Mouse (Mus musculus) forelimb bud, embryonic 11.5 days (tissue): Measurements from ENCODE around the gene Ccdc134.

Source experiments
- DNase-seq: peaks from one replicate; pipeline ENCODE4 v3.0.0-alpha.2; 2012; ENCODE audit warnings: low read depth, low spot score

Ccdc134 gene

GRCm38 (mm10) chr15:82148510-82148911 lies 20.8 kb downstream of the Ccdc134 start:
- DNase-seq = no peak

- no peak for DNase-seq
Measured at GRCm38 (mm10) chr15:82150042-82150441, 22.3 kb downstream of the Ccdc134 start.

GRCm38 (mm10) chr15:82151176-82151575 lies 23.5 kb downstream of the Ccdc134 start:
- DNase-seq = no peak

- no peak for DNase-seq
Measured at GRCm38 (mm10) chr15:82152022-82152421, 24.3 kb downstream of the Ccdc134 start.

DNA sequence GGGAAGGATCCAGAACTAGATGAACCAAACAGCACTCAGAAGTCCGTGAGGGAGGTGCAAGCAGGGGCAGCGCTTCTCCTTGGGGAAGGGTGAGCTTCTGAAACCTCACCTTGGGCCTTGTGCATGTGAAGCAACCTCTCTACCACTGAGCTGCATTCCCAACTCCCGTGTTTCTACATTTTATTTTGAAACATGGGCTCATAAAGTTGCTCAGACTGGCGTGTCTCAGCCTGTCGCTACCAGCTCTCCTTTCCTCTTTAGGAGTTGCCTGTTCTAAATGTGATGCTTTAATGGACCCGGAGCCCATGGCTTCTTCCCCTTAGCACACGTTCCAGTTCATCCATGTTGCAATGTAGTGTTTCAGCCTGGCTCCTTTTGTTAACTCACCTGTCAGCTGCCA lies 24.7 kb downstream of the Ccdc134 start:
- no peak for DNase-seq

DNA sequence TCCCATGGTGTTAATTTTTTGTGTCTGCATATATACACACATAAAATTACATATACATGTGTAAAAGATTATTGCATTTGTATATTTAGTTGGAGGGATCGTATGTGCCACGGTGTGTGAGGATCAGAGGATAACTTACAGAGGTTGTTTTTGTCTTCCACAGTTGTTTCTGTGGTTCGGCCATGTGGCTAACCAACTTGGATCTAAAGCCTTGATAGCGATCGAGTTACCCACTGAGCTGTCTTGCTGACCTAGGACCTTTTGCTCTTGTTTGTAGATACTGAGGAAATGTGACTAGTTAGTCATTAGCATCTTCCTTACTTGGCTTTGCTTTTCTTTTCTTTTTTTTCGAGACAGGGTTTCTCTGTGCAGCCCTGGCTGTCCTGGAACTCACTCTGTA lies 28.6 kb downstream of the Ccdc134 start:
- DNase-seq = no peak

- DNase-seq = no peak
Measured at GRCm38 (mm10) chr15:82156902-82157301, 29.2 kb downstream of the Ccdc134 start.

DNA sequence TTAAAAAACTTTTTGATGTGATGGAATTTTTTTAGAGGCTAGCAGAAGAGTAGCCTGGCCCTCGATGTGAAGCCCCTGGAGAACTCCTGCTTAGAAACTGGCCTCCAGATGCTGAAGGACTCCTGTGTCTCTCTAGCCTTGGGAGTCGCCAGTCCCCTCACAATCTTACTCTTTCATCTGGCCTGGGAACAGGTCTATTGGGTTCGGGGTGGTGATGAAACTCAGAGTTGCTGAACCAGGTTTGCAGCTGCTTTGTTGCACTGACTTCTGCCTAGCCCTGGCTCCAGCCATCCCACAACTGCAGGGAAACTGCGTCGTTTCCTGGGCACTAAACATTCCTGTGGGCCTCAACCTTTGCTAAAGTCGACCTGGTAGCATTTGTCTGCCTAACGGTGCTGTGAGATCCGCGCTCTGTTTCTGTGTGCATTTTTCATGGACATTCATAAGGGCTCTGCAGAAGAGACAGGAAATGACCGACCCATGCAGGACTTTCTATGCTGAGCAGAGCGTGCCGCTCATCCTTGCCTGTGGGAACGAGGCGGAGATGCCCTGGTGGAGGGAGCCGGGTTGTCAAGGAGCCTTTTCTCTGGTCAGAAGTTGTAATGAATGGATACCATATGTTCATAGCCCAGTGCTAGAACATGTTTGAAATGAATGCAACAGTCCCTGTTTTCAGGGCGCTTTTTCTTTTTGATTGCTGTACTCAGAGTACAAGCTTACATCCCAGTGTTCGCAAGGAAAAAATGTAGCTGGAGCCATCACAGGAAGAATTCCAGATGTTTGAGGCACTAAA lies 30.7 kb downstream of the Ccdc134 start:
- DNase-seq = no peak

DNA sequence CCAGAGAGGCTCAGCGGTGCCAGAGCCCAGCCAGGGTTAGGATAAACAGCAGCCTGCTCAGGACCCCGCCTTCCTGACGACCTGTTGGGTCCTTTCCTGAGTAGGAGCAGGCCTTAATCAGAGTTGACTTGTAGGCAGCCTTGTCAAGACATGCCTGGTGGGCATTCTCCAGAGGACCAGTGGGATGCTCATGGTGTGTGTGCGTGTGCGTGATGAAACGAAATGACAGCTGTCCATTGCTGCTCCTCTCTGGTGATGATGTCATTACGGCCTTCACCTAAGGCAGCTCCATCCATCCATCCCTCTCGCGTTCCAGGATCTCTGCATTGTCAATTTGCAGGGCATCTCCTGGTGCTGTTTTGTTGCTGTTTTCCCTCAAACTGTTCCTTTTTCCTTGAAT lies 31.7 kb downstream of the Ccdc134 start:
- DNase-seq = no peak

DNA sequence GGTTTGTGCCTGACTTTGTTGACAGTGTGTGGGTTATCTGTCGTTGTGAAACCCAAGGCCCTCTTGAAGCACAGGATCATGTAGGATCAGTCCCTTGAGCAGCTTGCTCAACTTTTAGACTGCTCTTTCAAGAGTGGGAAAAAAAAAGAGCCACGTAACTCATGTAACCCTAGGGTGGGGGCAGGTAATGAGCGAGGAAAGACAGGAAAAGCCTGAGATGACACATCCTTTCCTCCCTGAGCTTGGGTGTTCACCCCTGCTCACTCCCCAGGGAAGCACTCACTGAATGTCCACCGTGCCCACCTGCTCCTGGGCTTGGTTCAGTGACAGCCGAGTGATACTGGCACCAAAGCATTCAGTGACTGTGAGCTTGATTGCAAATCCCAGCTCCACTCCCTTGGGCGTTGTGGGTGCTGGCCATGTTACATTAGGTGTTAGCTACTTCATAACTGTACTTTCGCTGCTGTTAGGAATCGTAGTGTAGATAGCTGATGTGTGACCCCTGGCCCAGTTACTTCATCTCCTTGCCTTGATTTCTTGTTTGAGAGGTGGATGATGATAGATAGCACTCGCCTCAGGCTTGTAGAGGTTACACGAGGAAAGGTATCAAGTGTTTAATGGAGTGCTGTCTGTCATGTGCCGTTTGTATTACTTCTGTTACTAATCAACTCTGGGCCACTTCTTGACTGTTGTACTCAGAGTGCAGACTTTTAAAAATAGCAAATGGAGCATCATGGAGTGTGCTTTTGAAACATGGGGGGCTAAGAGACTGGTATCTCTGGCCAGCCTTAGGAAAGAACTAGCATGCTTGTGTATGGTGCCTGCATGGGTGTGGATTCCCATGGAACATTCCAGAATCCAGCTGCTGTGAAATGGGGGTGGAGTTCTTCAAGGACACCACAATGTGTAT lies 33.3 kb downstream of the Ccdc134 start:
- DNase-seq = no peak

DNA sequence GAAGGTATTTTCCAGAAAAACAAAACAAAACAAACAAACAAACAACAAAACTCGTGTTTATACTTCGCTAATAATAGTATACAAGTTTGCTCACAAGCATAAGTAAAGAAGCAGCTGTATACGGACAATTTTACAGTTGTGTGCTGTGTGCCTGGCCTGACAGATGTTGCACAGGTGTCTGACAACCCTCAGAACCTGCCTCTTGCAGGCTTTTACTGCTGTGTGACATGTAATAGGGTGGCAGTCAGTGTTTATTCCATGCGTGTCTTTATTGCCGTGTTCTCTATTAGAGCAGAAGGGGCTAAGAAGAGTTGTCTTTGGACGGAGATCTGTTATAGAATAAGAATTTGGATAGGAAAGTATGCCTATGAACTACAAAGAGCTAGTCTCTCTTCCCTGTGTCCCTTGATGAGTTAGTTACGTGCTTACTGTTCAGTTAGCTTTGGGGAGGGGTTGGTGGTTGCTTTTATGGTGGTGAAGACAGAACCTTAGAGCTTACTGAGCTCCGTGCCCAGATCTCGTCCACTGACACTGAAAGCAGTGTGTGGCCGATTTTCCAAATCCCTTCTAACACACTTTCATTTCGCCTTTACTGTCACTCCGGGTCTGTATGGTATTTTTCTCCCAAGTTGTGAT lies 34.4 kb downstream of the Ccdc134 start:
- DNase-seq = no peak

- DNase-seq = no peak
Measured at GRCm38 (mm10) chr15:82163356-82164060, 35.8 kb downstream of the Ccdc134 start.

DNA sequence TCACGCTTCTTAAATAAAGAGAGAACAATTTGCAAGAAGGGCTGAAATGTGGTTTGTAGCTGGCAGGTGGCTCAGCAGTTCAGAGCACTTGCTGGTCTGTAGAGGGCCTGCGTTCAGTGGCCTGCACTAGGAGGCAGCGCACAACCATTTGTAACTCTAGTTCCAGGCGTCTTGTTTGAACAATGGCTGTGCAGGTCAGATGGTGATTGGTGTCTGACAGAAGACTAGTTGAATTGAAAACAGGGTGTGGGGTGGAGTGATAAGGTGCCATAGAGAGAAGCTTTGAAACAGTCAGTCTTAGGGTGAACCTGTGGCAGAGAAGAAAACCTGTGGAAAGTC lies 36.3 kb downstream of the Ccdc134 start:
- DNase-seq = no peak

- DNase-seq = no peak
Measured at GRCm38 (mm10) chr15:82164496-82164895, 36.8 kb downstream of the Ccdc134 start.

GRCm38 (mm10) chr15:82165332-82166239 lies 37.9 kb downstream of the Ccdc134 start:
- DNase-seq = peak; percentile 70

- no peak for DNase-seq
Measured at GRCm38 (mm10) chr15:82166240-82167100, 38.7 kb downstream of the Ccdc134 start.

DNA sequence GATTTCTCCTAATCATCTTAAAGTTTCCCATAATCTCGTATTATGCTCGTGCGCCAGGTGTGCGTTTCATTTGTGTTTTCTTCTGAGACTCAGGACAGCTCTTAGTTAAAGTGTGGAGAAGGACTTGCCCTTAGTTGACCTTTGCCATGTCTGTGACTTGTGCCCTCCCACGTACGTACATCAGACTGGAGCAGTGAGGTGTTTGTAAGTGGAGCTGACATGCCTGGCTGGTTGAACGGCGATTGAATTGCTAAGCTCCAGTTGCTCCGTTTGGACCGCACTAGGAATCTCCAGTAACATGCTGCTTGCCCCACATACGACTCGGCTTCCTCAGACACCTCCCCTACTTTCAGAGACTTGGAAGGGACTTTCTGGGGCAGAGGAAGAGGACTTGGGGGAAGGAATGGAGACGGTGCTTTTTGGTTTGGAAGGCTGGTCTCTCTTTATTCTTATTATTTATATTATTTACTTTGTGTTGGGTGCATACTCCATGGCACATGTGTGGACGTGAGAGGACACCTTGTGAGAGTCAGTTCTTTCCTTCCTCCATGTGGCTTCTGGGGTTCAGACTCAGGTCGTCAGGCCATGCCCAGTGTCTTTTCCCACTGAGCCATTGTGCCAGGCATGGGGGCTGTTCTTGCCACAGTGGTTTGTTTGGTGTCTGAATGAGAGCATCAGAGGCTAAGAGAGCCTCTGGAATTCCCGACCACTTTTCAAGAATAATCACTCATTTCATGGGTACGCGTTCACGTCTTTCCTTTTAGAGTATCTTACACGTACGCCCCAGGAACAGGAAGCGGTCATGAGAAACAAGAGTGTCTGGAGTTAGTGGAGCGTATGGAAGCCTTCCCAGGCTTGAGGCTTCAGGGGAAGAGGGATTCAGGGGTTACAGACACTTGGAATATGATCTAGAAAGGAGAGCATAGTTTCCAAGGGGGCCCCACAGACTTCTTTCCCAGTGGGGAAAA lies 39.8 kb downstream of the Ccdc134 start:
- DNase-seq = no peak

GRCm38 (mm10) chr15:82169671-82170070 lies 41.9 kb downstream of the Ccdc134 start:
- no peak for DNase-seq
